Mouse (Mus musculus) kidney, embryonic 16.5 days (tissue): ENCODE results near the gene Sri. TPM values are rescaled to one million over a fixed set of nuclear protein-coding genes. Genes with fewer than 3 reads are reported as not detected.
A peak's percentile ranks its signal among the peaks of the same experiment; 100 is the strongest.

Source experiments
- ATAC-seq: fragments of 200-750 bp; cut with Nextera tagmentation; 2 replicates; pipeline ENCODE4 v1.8.0; 2017; ENCODE audit warnings: moderate TSS enrichment; ENCODE audit not compliant: low FRiP score, low TSS enrichment
- H3K27ac ChIP-seq: fragments of 300-500 bp; sonication (generic); 2 replicates; pipeline ENCODE4 v1.5.1; 2014; ENCODE audit warnings: low read length
- H3K27me3 ChIP-seq: fragments of 300-500 bp; sonication (generic); 2 replicates; pipeline ENCODE4 v1.6.1; 2014; ENCODE audit warnings: low read length, control low read depth, mixed read lengths; ENCODE audit not compliant: insufficient read depth
- H3K36me3 ChIP-seq: fragments of 300-500 bp; sonication (generic); 2 replicates; pipeline ENCODE4 v1.6.1; 2014; ENCODE audit warnings: low read length, control low read depth, mixed read lengths; ENCODE audit not compliant: insufficient read depth
- H3K4me1 ChIP-seq: fragments of 300-500 bp; sonication (generic); 2 replicates; pipeline ENCODE4 v1.6.1; 2014; ENCODE audit warnings: low read length, control low read depth, mixed read lengths; ENCODE audit not compliant: insufficient read depth
- H3K4me2 ChIP-seq: fragments of 300-500 bp; sonication (generic); replicated peaks from 2 replicates; pipeline ENCODE4 v1.6.1; 2014; ENCODE audit warnings: low read depth, low read length
- H3K4me3 ChIP-seq: fragments of 300-500 bp; sonication (generic); 2 replicates; pipeline ENCODE4 v1.5.1; 2014; ENCODE audit warnings: mild to moderate bottlenecking, low read length
- H3K9ac ChIP-seq: fragments of 300-500 bp; sonication (generic); replicated peaks from 2 replicates; pipeline ENCODE4 v1.6.1; 2014; ENCODE audit warnings: low read length
- H3K9me3 ChIP-seq: fragments of 300-500 bp; sonication (generic); 2 replicates; pipeline ENCODE4 v1.6.1; 2016; ENCODE audit warnings: low read length, control low read depth
- WGBS: fragments of 180-500 bp; shearing (Covaris S2); extraction: QIAGEN DNeasy Blood & Tissue Kit; methylation state at CpG from one replicate; pipeline ENCODE4 v1.1.7; 2014; 5-methylcytosine and 5-hydroxymethylcytosine counted together
- polyA plus RNA-seq: library from polyadenylated mRNA; unstranded; fragments of >200 nt; fragmentation: Nextera tagmentation; extraction: Ambion mirVana; gene quantifications from 2 replicates; pipeline ENCODE4 v1.2.1, GENCODE M21; 2015

Gene Sri
- polyA plus RNA-seq, 1 experiment from 2014 or later: 360 TPM

GRCm38 (mm10) chr5:8057018-8057323, 11.1 kb downstream of the Sri start:
- Histone ChIP-seq H3K27me3 (no peaks in the 10 kb centered on the region), H3K36me3 (peaks cover 24% of the 10 kb centered on the region), H3K4me2 (peak overlapping the region; percentile 60), H3K9me3 (no peaks in the 10 kb centered on the region), H3K4me3 (peak overlapping the region; percentile 82), H3K27ac (peak overlapping the region; percentile 96), H3K4me1 (peaks cover 18% of the 10 kb centered on the region), H3K9ac (peak overlapping the region; percentile 94)
- 33% methylated on average over 5 of the region's 5 CpGs for WGBS
- ATAC-seq: peak; percentile 39

DNA sequence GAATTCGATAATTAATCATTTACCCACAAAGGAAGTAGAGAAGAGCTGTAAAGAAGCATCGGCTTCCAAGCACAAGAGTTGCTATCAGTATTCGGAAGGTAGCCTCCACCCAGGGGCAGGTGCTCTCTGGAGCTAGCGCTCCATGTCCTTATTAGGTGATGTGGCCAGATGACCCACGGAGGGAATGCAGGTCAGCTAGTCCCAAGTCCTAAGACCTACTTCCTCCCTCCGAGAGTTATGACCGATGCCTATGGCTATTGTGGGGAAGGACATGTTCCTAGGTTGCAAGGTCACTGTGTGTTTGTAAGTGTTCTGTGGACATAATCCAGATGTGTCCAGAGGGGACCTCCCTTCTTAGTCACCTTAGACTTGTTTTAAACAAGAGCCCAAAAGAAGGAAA, 12.2 kb downstream of the Sri start:
- peaks cover 25% of the 10 kb centered on the region for H3K36me3 ChIP-seq
- H3K9me3 ChIP-seq: no peaks in the 10 kb centered on the region
- WGBS: 85% methylated on average over 7 of the region's 7 CpGs
- H3K27ac ChIP-seq: no peak overlapping the region
- H3K4me3 ChIP-seq: no peak overlapping the region
- H3K27me3 ChIP-seq: no peaks in the 10 kb centered on the region
- H3K9ac ChIP-seq: no peak overlapping the region
- ATAC-seq: no peak
- no peak overlapping the region for H3K4me2 ChIP-seq
- H3K4me1 ChIP-seq: peaks cover 18% of the 10 kb centered on the region

GRCm38 (mm10) chr5:8062469-8062868, 16.6 kb downstream of the Sri start:
- Histone ChIP-seq H3K9ac (no peak overlapping the region), H3K4me2 (no peak overlapping the region), H3K9me3 (no peaks in the 10 kb centered on the region), H3K36me3 (peaks cover 58% of the 10 kb centered on the region), H3K4me1 (peaks cover 7% of the 10 kb centered on the region), H3K27ac (no peak overlapping the region), H3K4me3 (no peak overlapping the region), H3K27me3 (no peaks in the 10 kb centered on the region)
- no peak for ATAC-seq
- 90% methylated on average over 2 of the region's 2 CpGs for whole genome bisulfite sequencing

DNA sequence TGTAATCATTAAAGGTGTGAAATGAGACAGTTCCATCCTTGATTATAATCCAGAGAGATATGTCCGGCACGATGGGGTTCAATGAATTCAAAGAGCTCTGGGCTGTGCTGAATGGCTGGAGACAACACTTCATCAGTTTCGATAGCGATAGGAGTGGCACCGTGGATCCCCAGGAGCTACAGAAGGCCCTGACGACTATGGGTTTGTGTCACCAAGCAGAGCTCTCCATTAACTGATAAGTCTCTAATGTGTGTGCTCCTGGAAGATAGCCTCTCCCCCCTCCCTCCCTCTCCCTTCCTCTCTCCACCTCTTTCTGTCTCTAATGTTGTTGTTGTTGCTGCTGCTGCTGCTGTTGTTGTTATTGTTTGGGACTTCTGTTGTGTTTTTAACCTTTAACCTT, 17.3 kb downstream of the Sri start:
- ATAC-seq: no peak
- H3K9ac ChIP-seq: no peak overlapping the region
- whole genome bisulfite sequencing: 79% methylated on average over 6 of the region's 6 CpGs
- H3K4me1 ChIP-seq: 0 out of 2 replicates have a peak, but pooled peaks cover 2% of the 10 kb centered on the region
- no peaks in the 10 kb centered on the region for H3K9me3 ChIP-seq
- peaks cover 56% of the 10 kb centered on the region for H3K36me3 ChIP-seq
- H3K27ac ChIP-seq: no peak overlapping the region
- H3K4me3 ChIP-seq: no peak overlapping the region
- no peak overlapping the region for H3K4me2 ChIP-seq
- H3K27me3 ChIP-seq: no peaks in the 10 kb centered on the region

DNA sequence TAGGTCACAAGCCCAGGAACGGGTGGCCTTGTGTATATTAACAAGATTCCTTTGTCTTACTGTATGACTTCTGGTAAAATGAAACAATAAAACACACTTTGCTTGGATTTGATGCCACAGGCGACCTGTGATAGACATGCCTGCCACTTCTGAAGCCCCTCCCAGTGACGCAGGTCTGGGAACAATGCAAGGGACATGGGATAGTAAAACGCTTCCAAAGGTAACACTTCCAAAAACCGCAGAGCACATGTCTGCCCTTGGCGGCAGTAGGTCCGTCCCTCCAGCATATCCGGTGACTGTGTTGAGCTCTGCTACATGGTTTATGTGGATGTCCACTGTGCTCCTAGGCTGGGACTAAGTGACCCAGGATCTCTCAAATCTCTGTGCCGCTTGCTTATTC, 27.5 kb downstream of the Sri start:
- Histone ChIP-seq H3K4me3 (no peak overlapping the region), H3K27ac (no peak overlapping the region), H3K36me3 (peaks cover 26% of the 10 kb centered on the region), H3K4me1 (no peaks in the 10 kb centered on the region), H3K9me3 (no peaks in the 10 kb centered on the region), H3K4me2 (no peak overlapping the region), H3K27me3 (no peaks in the 10 kb centered on the region), H3K9ac (no peak overlapping the region)
- ATAC-seq: no peak
- WGBS: 88% methylated on average over 9 of the region's 9 CpGs

- Histone ChIP-seq H3K27me3 (no peaks in the 10 kb centered on the region), H3K4me1 (no peaks in the 10 kb centered on the region), H3K36me3 (peaks cover 26% of the 10 kb centered on the region), H3K9me3 (no peaks in the 10 kb centered on the region), H3K4me3 (no peak overlapping the region), H3K27ac (no peak overlapping the region), H3K9ac (no peak overlapping the region), H3K4me2 (no peak overlapping the region)
- no peak for ATAC-seq
- 89% methylated on average over 9 of the region's 9 CpGs for WGBS
These were observed 28.2 kb downstream of the Sri start for GRCm38 (mm10) chr5:8073901-8074561.

DNA sequence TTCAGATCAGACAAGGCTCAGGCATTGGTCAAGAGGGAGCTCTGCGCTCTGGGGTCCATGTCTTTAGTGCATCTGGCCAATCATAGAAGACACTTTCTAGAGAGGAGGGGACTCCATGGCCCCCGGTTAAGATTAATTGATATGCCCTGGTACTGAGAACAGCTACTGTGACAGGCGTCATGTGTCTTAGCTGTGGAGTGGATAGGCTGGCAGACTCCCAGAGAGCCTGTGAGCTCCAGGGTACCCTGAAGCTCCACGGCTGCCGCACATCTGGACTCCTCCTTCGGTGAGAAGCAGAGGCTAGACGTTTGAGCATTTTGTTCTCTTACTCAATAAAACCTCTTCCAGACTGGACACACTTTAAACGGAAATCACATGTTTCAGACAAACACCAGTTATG, 31.6 kb downstream of the Sri start:
- H3K4me3 ChIP-seq: no peak overlapping the region
- no peak overlapping the region for H3K9ac ChIP-seq
- H3K4me1 ChIP-seq: no peaks in the 10 kb centered on the region
- no peaks in the 10 kb centered on the region for H3K27me3 ChIP-seq
- H3K27ac ChIP-seq: no peak overlapping the region
- ATAC-seq: no peak
- H3K9me3 ChIP-seq: no peaks in the 10 kb centered on the region
- WGBS: 86% methylated on average over 8 of the region's 8 CpGs
- peaks cover 14% of the 10 kb centered on the region for H3K36me3 ChIP-seq
- H3K4me2 ChIP-seq: no peak overlapping the region

- no peaks in the 10 kb centered on the region for H3K36me3 ChIP-seq
- ATAC-seq: no peak
- no peaks in the 10 kb centered on the region for H3K9me3 ChIP-seq
- H3K9ac ChIP-seq: no peak overlapping the region
- no peak overlapping the region for H3K27ac ChIP-seq
- WGBS: 79% methylated on average over 20 of the region's 20 CpGs
- H3K4me2 ChIP-seq: no peak overlapping the region
- H3K27me3 ChIP-seq: no peaks in the 10 kb centered on the region
- H3K4me1 ChIP-seq: no peaks in the 10 kb centered on the region
- H3K4me3 ChIP-seq: no peak overlapping the region
These were observed 37.1 kb downstream of the Sri start for GRCm38 (mm10) chr5:8082800-8083509.

GRCm38 (mm10) chr5:8085661-8086060, 39.8 kb downstream of the Sri start:
- no peak for ATAC-seq
- Histone ChIP-seq H3K4me3 (no peak overlapping the region), H3K27ac (no peak overlapping the region), H3K27me3 (no peaks in the 10 kb centered on the region), H3K36me3 (no peaks in the 10 kb centered on the region), H3K9me3 (no peaks in the 10 kb centered on the region), H3K4me1 (no peaks in the 10 kb centered on the region), H3K4me2 (no peak overlapping the region), H3K9ac (no peak overlapping the region)
- 90% methylated on average over 3 of the region's 3 CpGs for WGBS

DNA sequence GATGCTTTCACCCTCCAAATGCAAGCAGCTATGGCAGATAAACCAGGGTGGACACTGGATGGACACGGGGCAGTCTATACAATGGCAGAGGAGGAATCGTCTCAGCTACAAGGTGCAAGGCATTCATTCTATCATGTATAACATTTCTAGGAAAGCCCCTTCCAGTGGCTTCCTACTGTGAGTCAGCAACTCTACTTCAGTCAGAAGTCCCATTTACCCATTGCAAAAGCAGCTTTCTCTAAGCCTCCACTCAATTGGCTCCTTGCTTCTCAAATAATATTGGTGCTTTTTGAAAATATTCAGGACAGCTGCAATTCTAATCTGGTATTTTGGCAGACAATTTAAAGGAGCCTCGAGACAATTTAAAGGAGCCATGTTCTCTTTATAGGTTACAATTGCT, 42.3 kb downstream of the Sri start:
- no peak for ATAC-seq
- no peaks in the 10 kb centered on the region for H3K36me3 ChIP-seq
- no peaks in the 10 kb centered on the region for H3K4me1 ChIP-seq
- no peak overlapping the region for H3K27ac ChIP-seq
- no peak overlapping the region for H3K4me3 ChIP-seq
- no peak overlapping the region for H3K9ac ChIP-seq
- H3K27me3 ChIP-seq: no peaks in the 10 kb centered on the region
- H3K9me3 ChIP-seq: no peaks in the 10 kb centered on the region
- H3K4me2 ChIP-seq: no peak overlapping the region
- WGBS: 87% methylated on average over 3 of the region's 3 CpGs
